ENCODE assay signal across 8 mouse cellular contexts in the genomic region with DNA sequence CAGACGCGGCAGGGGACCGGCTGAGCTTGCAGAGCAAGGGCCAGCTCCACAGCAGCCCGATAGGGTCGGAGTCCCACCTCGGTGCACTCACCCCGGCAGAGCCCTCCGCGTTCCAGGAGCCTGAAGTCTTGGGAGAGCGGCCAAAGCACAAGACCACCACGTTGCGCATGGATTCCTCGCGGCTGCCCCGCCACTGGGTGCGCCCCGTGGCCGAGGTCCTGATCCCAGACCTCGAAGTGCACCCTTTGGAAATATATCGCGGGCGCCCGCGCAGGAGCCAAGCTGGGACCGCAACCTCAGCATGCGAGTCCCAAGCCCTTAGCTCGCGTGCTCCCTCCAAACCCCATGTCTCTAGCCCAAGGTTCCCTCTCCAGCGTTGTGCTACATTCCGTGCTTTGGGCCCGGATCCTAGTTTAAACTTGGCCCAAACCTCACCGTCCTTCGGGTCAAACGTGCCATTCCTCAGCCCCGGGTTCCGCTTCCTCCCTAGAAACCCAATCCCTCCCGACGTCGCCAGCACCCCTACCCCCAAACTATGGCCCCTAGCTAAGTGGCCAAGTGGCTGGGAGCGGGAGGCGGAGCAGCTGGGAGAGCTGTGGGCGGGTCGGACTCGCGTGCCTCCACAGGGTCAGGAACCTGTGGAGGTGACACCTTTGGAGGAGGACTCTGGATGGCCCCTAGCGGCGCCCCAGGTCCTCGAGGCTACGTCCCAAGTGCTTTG. TPM values are rescaled to one million over a fixed set of nuclear protein-coding genes. Genes with fewer than 3 reads are reported as not detected.
A peak's percentile ranks its signal among the peaks of the same experiment; 100 is the strongest.
DNase-seq lines count a peak whose midpoint lies in the region; ATAC-seq lines count a peak whose summit lies in the region.

No protein-coding gene starts in this region.

- H3K9me3 ChIP-seq in megakaryocyte, embryonic 14.5 days: no peaks in the 10 kb centered on the region
- no peaks in the 10 kb centered on the region for H3K9me3 ChIP-seq in embryonic facial prominence, embryonic 13.5 days
- H3K9me3 ChIP-seq in hindbrain, embryonic 12.5 days (replicated peaks): no peaks in the 10 kb centered on the region
- H3K9me3 ChIP-seq in limb, embryonic 15.5 days: no peaks in the 10 kb centered on the region
- no peaks in the 10 kb centered on the region for H3K9me3 ChIP-seq in midbrain, embryonic 16.5 days (replicated peaks; ENCODE audit: control insufficient read depth, low read length, poor library complexity, severe bottlenecking)

- no peak overlapping the region for H3K27ac ChIP-seq in embryonic facial prominence, embryonic 13.5 days
- no peak overlapping the region for H3K27ac ChIP-seq in hindbrain, embryonic 12.5 days
- no peak overlapping the region for H3K27ac ChIP-seq in limb, embryonic 15.5 days
- no peak overlapping the region for H3K27ac ChIP-seq in midbrain, embryonic 16.5 days (ENCODE audit: low read length)

- ATAC-seq in megakaryocyte, adult 5-6 weeks (ENCODE audit: poor library complexity, severe bottlenecking): no peak
- no peak for ATAC-seq in embryonic facial prominence, embryonic 13.5 days (ENCODE audit: insufficient number of reproducible peaks, insufficient read depth, low FRiP score, low TSS enrichment, low read depth)
- no peak for ATAC-seq in hindbrain, embryonic 12.5 days (ENCODE audit: low FRiP score)
- no peak for ATAC-seq in limb, embryonic 15.5 days (ENCODE audit: insufficient number of reproducible peaks, low FRiP score, low TSS enrichment, low read depth)
- no peak for ATAC-seq in midbrain, embryonic 16.5 days

- peaks cover 41% of the 10 kb centered on the region for H3K4me1 ChIP-seq in megakaryocyte, embryonic 14.5 days
- H3K4me1 ChIP-seq in embryonic facial prominence, embryonic 13.5 days: peaks cover 29% of the 10 kb centered on the region
- peaks cover 27% of the 10 kb centered on the region for H3K4me1 ChIP-seq in hindbrain, embryonic 12.5 days
- peaks cover 34% of the 10 kb centered on the region for H3K4me1 ChIP-seq in limb, embryonic 15.5 days
- H3K4me1 ChIP-seq in midbrain, embryonic 16.5 days (ENCODE audit: control insufficient read depth, insufficient read depth, low read length): peaks cover 23% of the 10 kb centered on the region

- WGBS in embryonic facial prominence, embryonic 13.5 days: under 1% methylated on average over 49 of the region's 49 CpGs
- WGBS in hindbrain, embryonic 12.5 days: under 1% methylated on average over 49 of the region's 49 CpGs
- 1% methylated on average over 49 of the region's 49 CpGs for WGBS in limb, embryonic 15.5 days
- 2% methylated on average over 49 of the region's 49 CpGs for WGBS in midbrain, embryonic 16.5 days

- peak overlapping the region; percentile 67 for H3K9ac ChIP-seq in embryonic facial prominence, embryonic 13.5 days
- 0 out of 2 replicates have a peak overlapping the region, but pooled peaks have one; percentile 39 for H3K9ac ChIP-seq in hindbrain, embryonic 12.5 days
- peak overlapping the region; percentile 45 for H3K9ac ChIP-seq in limb, embryonic 15.5 days
- peak overlapping the region; percentile 45; the same call in 1 of the 2 replicates for H3K9ac ChIP-seq in midbrain, embryonic 16.5 days (ENCODE audit: low read depth, low read length)

- peak overlapping the region; percentile 90 for H3K4me3 ChIP-seq in megakaryocyte, embryonic 14.5 days (replicated peaks)
- H3K4me3 ChIP-seq in embryonic facial prominence, embryonic 13.5 days: peak overlapping the region; percentile 47
- peak overlapping the region; percentile 23 for H3K4me3 ChIP-seq in hindbrain, embryonic 12.5 days
- H3K4me3 ChIP-seq in limb, embryonic 15.5 days: peak overlapping the region; percentile 46
- peak overlapping the region; percentile 26 for H3K4me3 ChIP-seq in midbrain, embryonic 16.5 days (ENCODE audit: low read depth, low read length)

- H3K36me3 ChIP-seq in megakaryocyte, embryonic 14.5 days (replicated peaks; ENCODE audit: low read length): no peaks in the 10 kb centered on the region
- no peaks in the 10 kb centered on the region for H3K36me3 ChIP-seq in embryonic facial prominence, embryonic 13.5 days
- no peaks in the 10 kb centered on the region for H3K36me3 ChIP-seq in hindbrain, embryonic 12.5 days
- H3K36me3 ChIP-seq in limb, embryonic 15.5 days: no peaks in the 10 kb centered on the region
- no peaks in the 10 kb centered on the region for H3K36me3 ChIP-seq in midbrain, embryonic 16.5 days (ENCODE audit: control insufficient read depth, insufficient read depth, low read length)

- peaks cover 28% of the 10 kb centered on the region for H3K27me3 ChIP-seq in megakaryocyte, embryonic 14.5 days (replicated peaks)
- H3K27me3 ChIP-seq in embryonic facial prominence, embryonic 13.5 days: peaks cover 32% of the 10 kb centered on the region
- peaks cover 33% of the 10 kb centered on the region for H3K27me3 ChIP-seq in hindbrain, embryonic 12.5 days
- peaks cover 29% of the 10 kb centered on the region for H3K27me3 ChIP-seq in limb, embryonic 15.5 days
- peaks cover 33% of the 10 kb centered on the region for H3K27me3 ChIP-seq in midbrain, embryonic 16.5 days (ENCODE audit: control insufficient read depth, insufficient read depth, low read depth, low read length)

- intact Hi-C loops in left cerebral cortex, postnatal 4 days (cut with DNase I): no loop called here

- DNase-seq in frontal cortex, postnatal 14 days (ENCODE audit: low spot score in 2 of 2): no peak
- no peak for DNase-seq in left cerebral cortex, postnatal 4 days

- H3K4me2 ChIP-seq in embryonic facial prominence, embryonic 13.5 days: peak overlapping the region; percentile 83
- peak overlapping the region; percentile 47 for H3K4me2 ChIP-seq in hindbrain, embryonic 12.5 days (replicated peaks)
- peak overlapping the region; percentile 84 for H3K4me2 ChIP-seq in limb, embryonic 15.5 days
- peak overlapping the region; percentile 45 for H3K4me2 ChIP-seq in midbrain, embryonic 16.5 days (ENCODE audit: low read length)

RNA-seq across cellular contexts. Expression of a gene that starts 3.6 kb away (rescaled TPM):
- polyA plus RNA-seq in megakaryocyte, embryonic 14.5 days (2012; ENCODE audit: insufficient read depth, low replicate concordance): 113 and 905 TPM in 2 replicates
- total RNA-seq in megakaryocyte, adult 5-6 weeks (2015): 30.6 and 38.8 TPM in 2 replicates
- 41.0 and 61.7 TPM in 2 replicates for total RNA-seq in megakaryocyte, adult 5-6 weeks (2017)
- 87.7 and 90.0 TPM in 2 replicates for polyA plus RNA-seq in embryonic facial prominence, embryonic 13.5 days (2015; fragmentation: Nextera tagmentation; extraction: Ambion mirVana)
- polyA plus RNA-seq in hindbrain, embryonic 12.5 days (2016; fragmentation: Nextera tagmentation; extraction: Ambion mirVana): 158 and 168 TPM in 2 replicates
- 90.3 and 91.9 TPM in 2 replicates for polyA plus RNA-seq in limb, embryonic 15.5 days (2015; fragmentation: Nextera tagmentation; extraction: Ambion mirVana)
- 161 and 164 TPM in 2 replicates for polyA plus RNA-seq in midbrain, embryonic 16.5 days (2015; fragmentation: Nextera tagmentation; extraction: Ambion mirVana)
- total RNA-seq in left cerebral cortex, postnatal 4 days (2021): 100 to 1,000 TPM; 319 to 327 TPM

RNA-seq across cellular contexts. Expression of a gene that starts 5.9 kb away (rescaled TPM):
- polyA plus RNA-seq in megakaryocyte, embryonic 14.5 days (2012; ENCODE audit: insufficient read depth, low replicate concordance): 0.36 TPM in 1 of 2 replicates, not detected in the other
- not detected in 2 replicates for total RNA-seq in megakaryocyte, adult 5-6 weeks (2015)
- not detected in 2 replicates for total RNA-seq in megakaryocyte, adult 5-6 weeks (2017)
- 2.0 and 2.8 TPM in 2 replicates for polyA plus RNA-seq in embryonic facial prominence, embryonic 13.5 days (2015; fragmentation: Nextera tagmentation; extraction: Ambion mirVana)
- 4.4 and 5.2 TPM in 2 replicates for polyA plus RNA-seq in hindbrain, embryonic 12.5 days (2016; fragmentation: Nextera tagmentation; extraction: Ambion mirVana)
- polyA plus RNA-seq in limb, embryonic 15.5 days (2015; fragmentation: Nextera tagmentation; extraction: Ambion mirVana): 3.1 and 3.4 TPM in 2 replicates
- polyA plus RNA-seq in midbrain, embryonic 16.5 days (2015; fragmentation: Nextera tagmentation; extraction: Ambion mirVana): 11.4 and 16.3 TPM in 2 replicates
- total RNA-seq in left cerebral cortex, postnatal 4 days (2021): 10 to 100 TPM; 13.3 to 16.9 TPM

RNA-seq across cellular contexts. Expression of a gene that starts 5.9 kb away (rescaled TPM):
- polyA plus RNA-seq in megakaryocyte, embryonic 14.5 days (2012; ENCODE audit: insufficient read depth, low replicate concordance): 2.0 and 13.3 TPM in 2 replicates
- not detected in 2 replicates for total RNA-seq in megakaryocyte, adult 5-6 weeks (2015)
- 0.88 TPM in 1 of 2 replicates, not detected in the other for total RNA-seq in megakaryocyte, adult 5-6 weeks (2017)
- polyA plus RNA-seq in embryonic facial prominence, embryonic 13.5 days (2015; fragmentation: Nextera tagmentation; extraction: Ambion mirVana): 7.1 and 7.9 TPM in 2 replicates
- polyA plus RNA-seq in hindbrain, embryonic 12.5 days (2016; fragmentation: Nextera tagmentation; extraction: Ambion mirVana): 11.2 and 11.5 TPM in 2 replicates
- 4.8 and 5.4 TPM in 2 replicates for polyA plus RNA-seq in limb, embryonic 15.5 days (2015; fragmentation: Nextera tagmentation; extraction: Ambion mirVana)
- polyA plus RNA-seq in midbrain, embryonic 16.5 days (2015; fragmentation: Nextera tagmentation; extraction: Ambion mirVana): 20.1 and 22.9 TPM in 2 replicates
- 10 to 100 TPM; 20.1 to 24.3 TPM for total RNA-seq in left cerebral cortex, postnatal 4 days (2021)

RNA-seq across cellular contexts. Expression of a gene that starts 26.8 kb away (rescaled TPM):
- 15.8 and 48.5 TPM in 2 replicates for polyA plus RNA-seq in megakaryocyte, embryonic 14.5 days (2012; ENCODE audit: insufficient read depth, low replicate concordance)
- 0.52 and 0.67 TPM in 2 replicates for total RNA-seq in megakaryocyte, adult 5-6 weeks (2015)
- 0.29 and 1.2 TPM in 2 replicates for total RNA-seq in megakaryocyte, adult 5-6 weeks (2017)
- 46.7 and 51.8 TPM in 2 replicates for polyA plus RNA-seq in embryonic facial prominence, embryonic 13.5 days (2015; fragmentation: Nextera tagmentation; extraction: Ambion mirVana)
- 40.7 and 42.6 TPM in 2 replicates for polyA plus RNA-seq in hindbrain, embryonic 12.5 days (2016; fragmentation: Nextera tagmentation; extraction: Ambion mirVana)
- 76.7 and 79.5 TPM in 2 replicates for polyA plus RNA-seq in limb, embryonic 15.5 days (2015; fragmentation: Nextera tagmentation; extraction: Ambion mirVana)
- 10.7 TPM in 2 replicates for polyA plus RNA-seq in midbrain, embryonic 16.5 days (2015; fragmentation: Nextera tagmentation; extraction: Ambion mirVana)
- total RNA-seq in left cerebral cortex, postnatal 4 days (2021): 10 to 100 TPM; 12.3 to 15.2 TPM

RNA-seq across cellular contexts. Expression of a gene that starts 36.9 kb away (rescaled TPM):
- polyA plus RNA-seq in megakaryocyte, embryonic 14.5 days (2012; ENCODE audit: insufficient read depth, low replicate concordance): 201 and 370 TPM in 2 replicates
- 18.8 and 19.6 TPM in 2 replicates for total RNA-seq in megakaryocyte, adult 5-6 weeks (2015)
- 26.0 and 36.2 TPM in 2 replicates for total RNA-seq in megakaryocyte, adult 5-6 weeks (2017)
- 13.2 and 13.9 TPM in 2 replicates for polyA plus RNA-seq in embryonic facial prominence, embryonic 13.5 days (2015; fragmentation: Nextera tagmentation; extraction: Ambion mirVana)
- 19.6 and 19.9 TPM in 2 replicates for polyA plus RNA-seq in hindbrain, embryonic 12.5 days (2016; fragmentation: Nextera tagmentation; extraction: Ambion mirVana)
- 9.9 and 10.0 TPM in 2 replicates for polyA plus RNA-seq in limb, embryonic 15.5 days (2015; fragmentation: Nextera tagmentation; extraction: Ambion mirVana)
- polyA plus RNA-seq in midbrain, embryonic 16.5 days (2015; fragmentation: Nextera tagmentation; extraction: Ambion mirVana): 13.3 and 14.5 TPM in 2 replicates
- total RNA-seq in left cerebral cortex, postnatal 4 days (2021): 10 to 100 TPM; 24.9 to 26.4 TPM

Comparison
In these comparisons a context has a peak if more than half of its experiments do, and no peak if none do; other contexts are left out.
1. H3K4me3 ChIP-seq: peak in every context shown above with its lines; median percentile 90 in megakaryocyte, embryonic 14.5 days; 47 in embryonic facial prominence, embryonic 13.5 days; 46 in limb, embryonic 15.5 days; 26 in midbrain, embryonic 16.5 days; 23 in hindbrain, embryonic 12.5 days.